Mouse (Mus musculus): ENCODE data around the gene Rpl36-ps4. TPM values are rescaled to one million over a fixed set of nuclear protein-coding genes. Genes with fewer than 3 reads are reported as not detected.

Rpl36-ps4 gene
- polyA plus RNA-seq (2012; rRNA removed) = not detected in 2 replicates

GRCm38 (mm10) chr17:87920677-87921076, at the start of gene Rpl36-ps4:
Gene Rpl36-ps4 (plus strand): TSS chr17:87920977.

Other genes starting within 250 kb of the Rpl36-ps4 start
- 9.5 and 10.8 TPM in 2 replicates for gene Msh2, start 248.6 kb upstream of the Rpl36-ps4 start, polyA plus RNA-seq (2012; rRNA removed)
- gene Kcnk12, start 123.0 kb upstream of the Rpl36-ps4 start, polyA plus RNA-seq (2012; rRNA removed) = 0.49 and 0.85 TPM in 2 replicates
- gene Msh6, start 54.1 kb downstream of the Rpl36-ps4 start, polyA plus RNA-seq (2012; rRNA removed) = 6.0 and 6.4 TPM in 2 replicates
- 8.9 and 11.4 TPM in 2 replicates for gene Fbxo11, start 144.3 kb downstream of the Rpl36-ps4 start, polyA plus RNA-seq (2012; rRNA removed)

Data from liver, embryonic 18 days (tissue).